Mouse (Mus musculus) testis, adult 2 months (tissue): ENCODE measurements around the gene Ptpro.

Source experiments
- CTCF ChIP-seq: fragments of 200-500 bp; IDR thresholded peaks from 2 replicates; pipeline ENCODE4 v1.5.1; 2012; ENCODE audit warnings: low read depth, mild to moderate bottlenecking, inconsistent platforms, low read length, moderate library complexity; ENCODE audit not compliant: control insufficient read depth, insufficient read depth, insufficient replicate concordance
- POLR2A ChIP-seq: fragments of 200-500 bp; IDR thresholded peaks from 2 replicates; pipeline ENCODE4 v1.6.1; 2012; ENCODE audit warnings: low read depth, mild to moderate bottlenecking, inconsistent platforms, low read length, moderate library complexity; ENCODE audit not compliant: control insufficient read depth

DNA sequence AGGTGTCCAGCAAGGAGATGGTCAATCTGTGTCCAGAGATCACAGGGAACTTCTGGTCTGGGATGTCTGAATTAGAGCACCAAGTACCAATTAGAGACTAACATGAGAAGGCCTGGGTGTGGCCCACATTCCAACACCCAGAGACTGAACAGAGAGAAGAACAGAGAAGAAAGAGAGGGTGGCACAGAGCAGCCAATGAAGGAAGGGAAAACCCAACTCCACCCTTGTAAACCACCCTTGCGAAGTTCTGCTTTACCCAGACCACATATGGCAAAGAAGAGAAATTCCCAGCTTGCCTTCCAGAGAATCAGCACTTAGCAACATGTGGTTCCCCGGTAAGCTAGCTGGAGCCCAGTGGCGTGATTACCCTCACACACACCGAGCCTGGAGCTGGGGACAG is 152.1 kb downstream of the Ptpro start:
- TF ChIP-seq CTCF (no peak), POLR2A (no peak)
